Mouse (Mus musculus): ENCODE measurements around the gene Rnf5. TPM values are rescaled to one million over a fixed set of nuclear protein-coding genes. Genes with fewer than 3 reads are reported as not detected.

Rnf5 gene
- total RNA-seq, 2 experiments from 2014 or later = 94.8 to 101 TPM

- intact Hi-C loops (cut with DNase I) = no loop called here
These were observed 13.1 kb downstream of the Rnf5 start for GRCm38 (mm10) chr17:34590154-34590987.

GRCm38 (mm10) chr17:34589681-34590101 lies 13.8 kb downstream of the Rnf5 start, which contains the start of gene Gpsm3:
TSS of gene Gpsm3 (plus strand) at chr17:34589806.
- DNase-seq (ENCODE audit: extremely low spot score in 1 of 2, low spot score in 2 of 2) = peak in 1 of 2 experiments; percentile 83
- intact Hi-C loops (cut with DNase I) = no loop called here

More at GRCm38 (mm10) chr17:34590154-34590987, 13.1 kb downstream of the Rnf5 start:
- peak in 1 of 2 experiments; percentile 46 for DNase-seq (ENCODE audit: extremely low spot score in 1 of 2, low spot score in 2 of 2)

- no peak for DNase-seq (ENCODE audit: extremely low spot score in 1 of 2, low spot score in 2 of 2)
- intact Hi-C loops (cut with DNase I) = no loop called here
These were observed 14.3 kb downstream of the Rnf5 start for GRCm38 (mm10) chr17:34589206-34589605.

- intact Hi-C loops (cut with DNase I) = no loop called here
- DNase-seq (ENCODE audit: extremely low spot score in 1 of 2, low spot score in 2 of 2) = no peak
These were observed 14.7 kb downstream of the Rnf5 start for GRCm38 (mm10) chr17:34588767-34589166.

GRCm38 (mm10) chr17:34587814-34588213 lies 15.7 kb downstream of the Rnf5 start:
- intact Hi-C loops (cut with DNase I) = no loop called here
- DNase-seq (ENCODE audit: extremely low spot score in 1 of 2, low spot score in 2 of 2) = no peak

GRCm38 (mm10) chr17:34587423-34587811 lies 16.1 kb downstream of the Rnf5 start:
- peak; percentile 94 to 99 for DNase-seq (ENCODE audit: extremely low spot score in 1 of 2, low spot score in 2 of 2)
- intact Hi-C loops (cut with DNase I) = no loop called here

GRCm38 (mm10) chr17:34586796-34587422 lies 16.6 kb downstream of the Rnf5 start:
- peak; percentile 86 to 95 for DNase-seq (ENCODE audit: extremely low spot score in 1 of 2, low spot score in 2 of 2)
- intact Hi-C loops (cut with DNase I) = no loop called here

GRCm38 (mm10) chr17:34585877-34586771 lies 17.4 kb downstream of the Rnf5 start:
- peak in 1 of 2 experiments; percentile 63 for DNase-seq (ENCODE audit: extremely low spot score in 1 of 2, low spot score in 2 of 2)
- intact Hi-C loops (cut with DNase I) = no loop called here

- intact Hi-C loops (cut with DNase I) = no loop called here
- no peak for DNase-seq (ENCODE audit: extremely low spot score in 1 of 2, low spot score in 2 of 2)
These were observed 18.4 kb downstream of the Rnf5 start for GRCm38 (mm10) chr17:34585121-34585520.

- DNase-seq (ENCODE audit: extremely low spot score in 1 of 2, low spot score in 2 of 2) = peak in 1 of 2 experiments; percentile 50
- intact Hi-C loops (cut with DNase I) = no loop called here
These were observed 19.7 kb downstream of the Rnf5 start for GRCm38 (mm10) chr17:34583819-34584218.

- peak in 1 of 2 experiments; percentile 63 for DNase-seq (ENCODE audit: extremely low spot score in 1 of 2, low spot score in 2 of 2)
- intact Hi-C loops (cut with DNase I) = no loop called here
These were observed 20.1 kb downstream of the Rnf5 start for GRCm38 (mm10) chr17:34583397-34583796.

GRCm38 (mm10) chr17:34582528-34582927 lies 21.0 kb downstream of the Rnf5 start:
- intact Hi-C loops (cut with DNase I) = no loop called here
- DNase-seq (ENCODE audit: extremely low spot score in 1 of 2, low spot score in 2 of 2) = no peak

- no peak for DNase-seq (ENCODE audit: extremely low spot score in 1 of 2, low spot score in 2 of 2)
- intact Hi-C loops (cut with DNase I) = no loop called here
These were observed 25.4 kb downstream of the Rnf5 start for GRCm38 (mm10) chr17:34578070-34578469.

- intact Hi-C loops (cut with DNase I) = no loop called here
- DNase-seq (ENCODE audit: extremely low spot score in 1 of 2, low spot score in 2 of 2) = no peak
These were observed 26.9 kb downstream of the Rnf5 start for GRCm38 (mm10) chr17:34576577-34576976.

GRCm38 (mm10) chr17:34572361-34572760 lies 31.1 kb downstream of the Rnf5 start:
- intact Hi-C loops (cut with DNase I) = no loop called here
- peak in 1 of 2 experiments; percentile 54 for DNase-seq (ENCODE audit: extremely low spot score in 1 of 2, low spot score in 2 of 2)

GRCm38 (mm10) chr17:34571875-34572274 lies 31.6 kb downstream of the Rnf5 start:
- intact Hi-C loops (cut with DNase I) = no loop called here
- no peak for DNase-seq (ENCODE audit: extremely low spot score in 1 of 2, low spot score in 2 of 2)

- intact Hi-C loops (cut with DNase I) = no loop called here
- no peak for DNase-seq (ENCODE audit: extremely low spot score in 1 of 2, low spot score in 2 of 2)
These were observed 33.6 kb downstream of the Rnf5 start for GRCm38 (mm10) chr17:34569919-34570318.

- no peak for DNase-seq (ENCODE audit: extremely low spot score in 1 of 2, low spot score in 2 of 2)
- intact Hi-C loops (cut with DNase I) = no loop called here
These were observed 35.1 kb downstream of the Rnf5 start for GRCm38 (mm10) chr17:34568421-34568820.

- DNase-seq (ENCODE audit: extremely low spot score in 1 of 2, low spot score in 2 of 2) = no peak
- intact Hi-C loops (cut with DNase I) = no loop called here
These were observed 36.2 kb downstream of the Rnf5 start for GRCm38 (mm10) chr17:34567311-34567710.
